Comparison of ENCODE assay signal across 13 mouse cellular contexts in the genomic region with DNA sequence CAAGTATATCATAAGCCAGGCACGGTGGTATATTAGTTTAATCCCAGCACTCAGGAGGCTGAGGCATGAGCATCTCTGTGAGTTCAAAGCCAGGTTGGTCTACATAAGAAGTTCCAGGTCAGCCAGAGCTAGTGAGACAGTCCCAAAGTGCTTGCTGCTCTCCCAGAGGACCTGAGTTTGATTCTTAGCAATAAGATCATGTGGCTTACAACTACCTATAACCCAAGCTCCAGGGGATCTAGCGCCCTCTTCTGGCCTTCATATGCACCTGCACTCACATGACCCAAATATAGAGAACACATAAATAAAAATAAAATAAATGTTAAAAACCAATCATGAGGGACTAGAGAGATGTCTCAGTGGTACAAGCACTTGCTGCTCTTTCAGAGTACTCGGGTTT. TPM values are rescaled to one million over a fixed set of nuclear protein-coding genes. Genes with fewer than 3 reads are reported as not detected.
DNase-seq lines count a peak whose midpoint lies in the region; ATAC-seq and TF ChIP-seq lines count a peak whose summit lies in the region.
"Had no signal": no experiment of that assay in that cellular context is flagged by ENCODE, and none has a peak within 500 bp of the region (broad histone marks: within the 10 kb centered on the region; RNA-seq: fewer than 3 reads in every experiment).

No protein-coding gene starts in this region.

- no peaks in the 10 kb centered on the region for H3K36me3 ChIP-seq in forebrain, embryonic 11.5 days (ENCODE audit: control insufficient read depth, insufficient read depth, low read length)
- H3K36me3 ChIP-seq in forebrain, embryonic 10.5 days (replicated peaks) = no peaks in the 10 kb centered on the region
- H3K36me3 ChIP-seq in liver, embryonic 14.5 days (replicated peaks; ENCODE audit: control insufficient read depth, insufficient read depth, low read depth) = no peaks in the 10 kb centered on the region
- no peaks in the 10 kb centered on the region for H3K36me3 ChIP-seq in liver, embryonic 11.5 days (ENCODE audit: control insufficient read depth, insufficient read depth, low read length)
- H3K36me3 ChIP-seq: heart, embryonic 15.5 days had no signal

- no peak overlapping the region for H3K4me3 ChIP-seq in forebrain, embryonic 11.5 days (ENCODE audit: low read depth, low read length)
- no peak overlapping the region for H3K4me3 ChIP-seq in forebrain, embryonic 10.5 days
- no peak overlapping the region for H3K4me3 ChIP-seq in liver, embryonic 14.5 days (ENCODE audit: insufficient read depth in 1 of 2, low read depth in 2 of 2, low read length in 2 of 2)
- H3K4me3 ChIP-seq in liver, embryonic 11.5 days (ENCODE audit: low read depth, low read length) = no peak overlapping the region
- H3K4me3 ChIP-seq: heart, embryonic 15.5 days had no signal

- no peak for TF ChIP-seq EP300 in liver, embryonic 14.5 days (IDR thresholded peaks at IDR 0.05; ENCODE audit: low read depth)

- TF ChIP-seq CTCF in liver, embryonic 14.5 days (IDR thresholded peaks at IDR 0.05; ENCODE audit: low read depth) = peak; percentile 72
- TF ChIP-seq CTCF in brain, embryonic 14.5 days (IDR thresholded peaks at IDR 0.05; ENCODE audit: borderline replicate concordance, extremely low read depth, insufficient read depth, insufficient read length) = peak; percentile 28; the same call in 1 of the 2 replicates

- no peaks in the 10 kb centered on the region for H3K9me3 ChIP-seq in forebrain, embryonic 11.5 days (ENCODE audit: control insufficient read depth, low read length)
- no peaks in the 10 kb centered on the region for H3K9me3 ChIP-seq in forebrain, embryonic 10.5 days
- no peaks in the 10 kb centered on the region for H3K9me3 ChIP-seq in liver, embryonic 14.5 days (ENCODE audit: control insufficient read depth, low read length)
- no peaks in the 10 kb centered on the region for H3K9me3 ChIP-seq in liver, embryonic 11.5 days (ENCODE audit: control insufficient read depth, low read length)
- H3K9me3 ChIP-seq: heart, embryonic 15.5 days had no signal

- H3K27me3 ChIP-seq in forebrain, embryonic 11.5 days (ENCODE audit: control insufficient read depth, insufficient read depth, low read length) = no peaks in the 10 kb centered on the region
- H3K27me3 ChIP-seq in forebrain, embryonic 10.5 days (ENCODE audit: poor library complexity, severe bottlenecking) = no peaks in the 10 kb centered on the region
- H3K27me3 ChIP-seq in liver, embryonic 14.5 days (ENCODE audit: control insufficient read depth, insufficient read depth, low read length) = no peaks in the 10 kb centered on the region
- no peaks in the 10 kb centered on the region for H3K27me3 ChIP-seq in liver, embryonic 11.5 days (replicated peaks; ENCODE audit: control insufficient read depth, insufficient read depth, low read length)
- H3K27me3 ChIP-seq: heart, embryonic 15.5 days had no signal

- WGBS in forebrain, embryonic 11.5 days = 66% methylated on average over 3 of the region's 3 CpGs
- WGBS in forebrain, embryonic 10.5 days = 67% methylated on average over 3 of the region's 3 CpGs
- 52% methylated on average over 3 of the region's 3 CpGs for WGBS in liver, embryonic 14.5 days (ENCODE audit: insufficient replicate concordance)
- 63% methylated on average over 3 of the region's 3 CpGs for WGBS in liver, embryonic 11.5 days

- H3K27ac ChIP-seq in forebrain, embryonic 11.5 days (ENCODE audit: low read depth, low read length) = no peak overlapping the region
- no peak overlapping the region for H3K27ac ChIP-seq in forebrain, embryonic 10.5 days
- H3K27ac ChIP-seq in liver, embryonic 14.5 days = no peak overlapping the region
- no peak overlapping the region for H3K27ac ChIP-seq in liver, embryonic 11.5 days (ENCODE audit: low read depth, low read length)
- H3K27ac ChIP-seq: heart, embryonic 15.5 days had no signal

- TF ChIP-seq POLR2A in brain, embryonic 14.5 days (IDR thresholded peaks at IDR 0.05; ENCODE audit: borderline replicate concordance, extremely low read depth, insufficient read depth, insufficient read length, poor library complexity, severe bottlenecking) = no peak

- no peak overlapping the region for H3K9ac ChIP-seq in forebrain, embryonic 11.5 days (ENCODE audit: low read length)
- no peak overlapping the region for H3K9ac ChIP-seq in liver, embryonic 14.5 days (replicated peaks)
- no peak overlapping the region for H3K9ac ChIP-seq in liver, embryonic 11.5 days (ENCODE audit: low read depth, low read length)
- H3K9ac ChIP-seq: heart, embryonic 15.5 days had no signal

- no peak for ATAC-seq in forebrain, embryonic 11.5 days (replicated peaks; ENCODE audit: low FRiP score)
- ATAC-seq in liver, embryonic 14.5 days (ENCODE audit: insufficient read depth) = no peak
- ATAC-seq in liver, embryonic 11.5 days (replicated peaks; ENCODE audit: low FRiP score) = no peak
- ATAC-seq: activated CD4-positive, CD25-positive, alpha-beta regulatory T cell, adult 4 months had no signal

- H3K4me1 ChIP-seq in forebrain, embryonic 11.5 days (replicated peaks; ENCODE audit: control insufficient read depth, insufficient read depth, low read length) = no peaks in the 10 kb centered on the region
- no peaks in the 10 kb centered on the region for H3K4me1 ChIP-seq in forebrain, embryonic 10.5 days
- no peaks in the 10 kb centered on the region for H3K4me1 ChIP-seq in liver, embryonic 14.5 days (replicated peaks; ENCODE audit: control insufficient read depth in 2 of 2, insufficient read depth in 2 of 2, low read length in 1 of 2)
- no peaks in the 10 kb centered on the region for H3K4me1 ChIP-seq in liver, embryonic 11.5 days (replicated peaks; ENCODE audit: control insufficient read depth, insufficient read depth, low read length)
- H3K4me1 ChIP-seq: heart, embryonic 15.5 days had no signal

- peak; percentile 38 for DNase-seq in forebrain, embryonic 11.5 days (ENCODE audit: low spot score)
- no peak for DNase-seq in forebrain, embryonic 10.5 days (ENCODE audit: extremely low spot score, low spot score)
- DNase-seq in liver, embryonic 14.5 days (ENCODE audit: low read depth in 3 of 3, low spot score in 3 of 3) = no peak
- DNase-seq in liver, embryonic 11.5 days (ENCODE audit: low spot score) = no peak
- peak; percentile 53 for DNase-seq in A20 (ENCODE audit: low read depth, low spot score)
- DNase-seq in brain, embryonic 14.5 days (ENCODE audit: low read depth) = no peak
- no peak for DNase-seq in cerebellum, postnatal 36 days
- DNase-seq in layer of hippocampus, adult 11-12 months (ENCODE audit: low spot score) = no peak
- DNase-seq: cerebellum, postnatal 14 days; left cerebral cortex, postnatal 4 days; lung, postnatal 36 days had no signal

- no peak overlapping the region for H3K4me2 ChIP-seq in forebrain, embryonic 11.5 days (ENCODE audit: low read depth, low read length, severe bottlenecking)
- H3K4me2 ChIP-seq in liver, embryonic 14.5 days (ENCODE audit: low read depth) = no peak overlapping the region
- no peak overlapping the region for H3K4me2 ChIP-seq in liver, embryonic 11.5 days
- H3K4me2 ChIP-seq: heart, embryonic 15.5 days had no signal

RNA-seq across cellular contexts. Expression of a gene that starts 21.5 kb away (rescaled TPM):
- 91.5 and 100 TPM in 2 replicates for polyA plus RNA-seq in forebrain, embryonic 11.5 days (2014; fragmentation: Nextera tagmentation; extraction: Ambion mirVana)
- 127 and 129 TPM in 2 replicates for polyA plus RNA-seq in forebrain, embryonic 10.5 days (2016; fragmentation: Nextera tagmentation; extraction: Ambion mirVana)
- polyA plus RNA-seq in liver, embryonic 14.5 days (2012; rRNA removed) = 40.9 and 64.4 TPM in 2 replicates
- 95.7 and 95.8 TPM in 2 replicates for polyA plus RNA-seq in liver, embryonic 14.5 days (2014; fragmentation: Nextera tagmentation; extraction: Ambion mirVana)
- polyA plus RNA-seq in liver, embryonic 11.5 days (2014; fragmentation: Nextera tagmentation; extraction: Ambion mirVana) = 173 TPM in 2 replicates
- polyA plus RNA-seq in brain, embryonic 14.5 days (2012; rRNA removed) = 80.3 and 93.7 TPM in 2 replicates

RNA-seq across cellular contexts. Expression of a gene that starts 36.2 kb away (rescaled TPM):
- 120 and 132 TPM in 2 replicates for polyA plus RNA-seq in forebrain, embryonic 11.5 days (2014; fragmentation: Nextera tagmentation; extraction: Ambion mirVana)
- polyA plus RNA-seq in forebrain, embryonic 10.5 days (2016; fragmentation: Nextera tagmentation; extraction: Ambion mirVana) = 112 and 118 TPM in 2 replicates
- 16.9 and 19.7 TPM in 2 replicates for polyA plus RNA-seq in liver, embryonic 14.5 days (2012; rRNA removed)
- 56.1 and 60.9 TPM in 2 replicates for polyA plus RNA-seq in liver, embryonic 14.5 days (2014; fragmentation: Nextera tagmentation; extraction: Ambion mirVana)
- 110 and 121 TPM in 2 replicates for polyA plus RNA-seq in liver, embryonic 11.5 days (2014; fragmentation: Nextera tagmentation; extraction: Ambion mirVana)
- 38.6 and 43.9 TPM in 2 replicates for polyA plus RNA-seq in brain, embryonic 14.5 days (2012; rRNA removed)

RNA-seq across cellular contexts. Expression of a gene that starts 36.4 kb away (rescaled TPM):
- 34.5 and 35.8 TPM in 2 replicates for polyA plus RNA-seq in forebrain, embryonic 11.5 days (2014; fragmentation: Nextera tagmentation; extraction: Ambion mirVana)
- polyA plus RNA-seq in forebrain, embryonic 10.5 days (2016; fragmentation: Nextera tagmentation; extraction: Ambion mirVana) = 28.0 and 29.9 TPM in 2 replicates
- polyA plus RNA-seq in liver, embryonic 14.5 days (2012; rRNA removed) = 10.5 and 16.0 TPM in 2 replicates
- 16.4 and 19.3 TPM in 2 replicates for polyA plus RNA-seq in liver, embryonic 14.5 days (2014; fragmentation: Nextera tagmentation; extraction: Ambion mirVana)
- polyA plus RNA-seq in liver, embryonic 11.5 days (2014; fragmentation: Nextera tagmentation; extraction: Ambion mirVana) = 22.0 and 29.8 TPM in 2 replicates
- 18.8 and 25.5 TPM in 2 replicates for polyA plus RNA-seq in brain, embryonic 14.5 days (2012; rRNA removed)

Comparison
In these comparisons a context has a peak if more than half of its experiments do, and no peak if none do; other contexts are left out.
1. DNase-seq: peak in forebrain, embryonic 11.5 days (single experiment) and A20 (single experiment); none in forebrain, embryonic 10.5 days (single experiment), liver, embryonic 14.5 days (0 of 3), liver, embryonic 11.5 days (single experiment), brain, embryonic 14.5 days (single experiment), cerebellum, postnatal 36 days (0 of 2) and layer of hippocampus, adult 11-12 months (single experiment).